Comparison of ENCODE assay signal across 9 mouse cellular contexts in genomic region chr12:16532860-16533230, GRCm38 (mm10).
DNase-seq lines count a peak whose midpoint lies in the region; ATAC-seq lines count a peak whose summit lies in the region.
"Had no signal": no experiment of that assay in that cellular context is flagged by ENCODE, and none has a peak within 500 bp of the region (broad histone marks: within the 10 kb centered on the region; RNA-seq: fewer than 3 reads in every experiment).

No protein-coding gene starts in this region.

- H3K4me2 ChIP-seq in liver, embryonic 15.5 days: peak overlapping the region; percentile 30; the same call in 1 of the 2 replicates
- no peak overlapping the region for H3K4me2 ChIP-seq in liver, embryonic 11.5 days
- H3K4me2 ChIP-seq in embryonic facial prominence, embryonic 12.5 days (replicated peaks): no peak overlapping the region
- peak overlapping the region; percentile 24 for H3K4me2 ChIP-seq in hindbrain, embryonic 15.5 days
- H3K4me2 ChIP-seq in neural tube, embryonic 12.5 days (replicated peaks): no peak overlapping the region

- no peaks in the 10 kb centered on the region for H3K9me3 ChIP-seq in liver, embryonic 15.5 days (replicated peaks)
- H3K9me3 ChIP-seq in liver, embryonic 11.5 days (ENCODE audit: control insufficient read depth, low read length): no peaks in the 10 kb centered on the region
- no peaks in the 10 kb centered on the region for H3K9me3 ChIP-seq in embryonic facial prominence, embryonic 12.5 days
- H3K9me3 ChIP-seq in hindbrain, embryonic 15.5 days: no peaks in the 10 kb centered on the region
- no peaks in the 10 kb centered on the region for H3K9me3 ChIP-seq in neural tube, embryonic 12.5 days

- no peak for DNase-seq in liver, embryonic 11.5 days (ENCODE audit: low spot score)
- DNase-seq in cerebellum, adult 8-10 months: no peak
- no peak for DNase-seq in left cerebral cortex, postnatal 4 days
- no peak for DNase-seq in lung, postnatal 4 days

- no peaks in the 10 kb centered on the region for H3K4me1 ChIP-seq in liver, embryonic 15.5 days (replicated peaks)
- H3K4me1 ChIP-seq in liver, embryonic 11.5 days (replicated peaks; ENCODE audit: control insufficient read depth, insufficient read depth, low read length): no peaks in the 10 kb centered on the region
- H3K4me1 ChIP-seq in embryonic facial prominence, embryonic 12.5 days: peaks cover 7% of the 10 kb centered on the region
- H3K4me1 ChIP-seq in hindbrain, embryonic 15.5 days (replicated peaks): peaks cover 10% of the 10 kb centered on the region
- 0 out of 2 replicates have a peak, but pooled peaks cover 5% of the 10 kb centered on the region for H3K4me1 ChIP-seq in neural tube, embryonic 12.5 days

- H3K27ac ChIP-seq in liver, embryonic 15.5 days (replicated peaks): no peak overlapping the region
- no peak overlapping the region for H3K27ac ChIP-seq in liver, embryonic 11.5 days (ENCODE audit: low read depth, low read length)
- no peak overlapping the region; the same call in 1 of the 2 replicates for H3K27ac ChIP-seq in embryonic facial prominence, embryonic 12.5 days
- peak overlapping the region; percentile 77 for H3K27ac ChIP-seq in hindbrain, embryonic 15.5 days (replicated peaks)
- H3K27ac ChIP-seq in neural tube, embryonic 12.5 days: no peak overlapping the region
- H3K27ac ChIP-seq: kidney, postnatal 0 days had no signal

- ATAC-seq in liver, embryonic 15.5 days (ENCODE audit: insufficient read depth): no peak
- no peak for ATAC-seq in liver, embryonic 11.5 days (replicated peaks; ENCODE audit: low FRiP score)
- peak; percentile 68; the same call in 1 of the 2 replicates for ATAC-seq in embryonic facial prominence, embryonic 12.5 days (ENCODE audit: insufficient number of reproducible peaks, insufficient read depth, low FRiP score, low TSS enrichment)
- ATAC-seq in hindbrain, embryonic 15.5 days (ENCODE audit: low FRiP score, low read depth): peak; percentile 79
- peak; percentile 37 for ATAC-seq in neural tube, embryonic 12.5 days (ENCODE audit: low FRiP score, low read depth)

- peaks cover 14% of the 10 kb centered on the region for H3K36me3 ChIP-seq in liver, embryonic 15.5 days (replicated peaks)
- no peaks in the 10 kb centered on the region for H3K36me3 ChIP-seq in liver, embryonic 11.5 days (ENCODE audit: control insufficient read depth, insufficient read depth, low read length)
- peaks cover 4% of the 10 kb centered on the region; the same call in 1 of the 2 replicates for H3K36me3 ChIP-seq in embryonic facial prominence, embryonic 12.5 days
- H3K36me3 ChIP-seq in hindbrain, embryonic 15.5 days: peaks cover 8% of the 10 kb centered on the region; the same call in 1 of the 2 replicates
- H3K36me3 ChIP-seq in neural tube, embryonic 12.5 days: peaks cover 15% of the 10 kb centered on the region

- no peaks in the 10 kb centered on the region for H3K27me3 ChIP-seq in liver, embryonic 15.5 days
- no peaks in the 10 kb centered on the region for H3K27me3 ChIP-seq in liver, embryonic 11.5 days (replicated peaks; ENCODE audit: control insufficient read depth, insufficient read depth, low read length)
- H3K27me3 ChIP-seq in embryonic facial prominence, embryonic 12.5 days: no peaks in the 10 kb centered on the region
- no peaks in the 10 kb centered on the region for H3K27me3 ChIP-seq in hindbrain, embryonic 15.5 days
- no peaks in the 10 kb centered on the region for H3K27me3 ChIP-seq in neural tube, embryonic 12.5 days (replicated peaks)

- 34% methylated on average over 7 of the region's 7 CpGs for WGBS in liver, embryonic 15.5 days (ENCODE audit: insufficient replicate concordance)
- 50% methylated on average over 7 of the region's 7 CpGs for WGBS in liver, embryonic 11.5 days
- WGBS in embryonic facial prominence, embryonic 12.5 days: 42% methylated on average over 7 of the region's 7 CpGs
- WGBS in hindbrain, embryonic 15.5 days: 54% methylated on average over 7 of the region's 7 CpGs
- WGBS in neural tube, embryonic 12.5 days: 57% methylated on average over 7 of the region's 7 CpGs

- intact Hi-C loops in left cerebral cortex, postnatal 4 days (cut with DNase I): loop anchor here (5.0 kb wide), 3 partner anchors 716 to 996 kb away; partner anchors contain the start of gene Trib2

- no peak overlapping the region for H3K4me3 ChIP-seq in liver, embryonic 15.5 days (replicated peaks)
- H3K4me3 ChIP-seq in liver, embryonic 11.5 days (ENCODE audit: low read depth, low read length): no peak overlapping the region
- H3K4me3 ChIP-seq in embryonic facial prominence, embryonic 12.5 days: no peak overlapping the region
- H3K4me3 ChIP-seq in hindbrain, embryonic 15.5 days: no peak overlapping the region
- no peak overlapping the region for H3K4me3 ChIP-seq in neural tube, embryonic 12.5 days

- no peak overlapping the region for H3K9ac ChIP-seq in liver, embryonic 15.5 days
- H3K9ac ChIP-seq in liver, embryonic 11.5 days (ENCODE audit: low read depth, low read length): no peak overlapping the region
- H3K9ac ChIP-seq in embryonic facial prominence, embryonic 12.5 days: no peak overlapping the region
- 0 out of 2 replicates have a peak overlapping the region, but pooled peaks have one; percentile 2 for H3K9ac ChIP-seq in hindbrain, embryonic 15.5 days
- H3K9ac ChIP-seq in neural tube, embryonic 12.5 days: 0 out of 2 replicates have a peak overlapping the region, but pooled peaks have one; percentile 14

Comparison
In these comparisons a context has a peak if more than half of its experiments do, and no peak if none do; other contexts are left out.
1. H3K4me2 ChIP-seq: peak in liver, embryonic 15.5 days (single experiment) and hindbrain, embryonic 15.5 days (single experiment); none in liver, embryonic 11.5 days (single experiment), embryonic facial prominence, embryonic 12.5 days (single experiment) and neural tube, embryonic 12.5 days (single experiment).
2. ATAC-seq: peak in embryonic facial prominence, embryonic 12.5 days (single experiment), hindbrain, embryonic 15.5 days (single experiment) and neural tube, embryonic 12.5 days (single experiment); none in liver, embryonic 15.5 days (single experiment) and liver, embryonic 11.5 days (single experiment).
3. H3K9ac ChIP-seq: peak in hindbrain, embryonic 15.5 days (single experiment) and neural tube, embryonic 12.5 days (single experiment); none in liver, embryonic 15.5 days (single experiment), liver, embryonic 11.5 days (single experiment) and embryonic facial prominence, embryonic 12.5 days (single experiment).